Mouse (Mus musculus) kidney, embryonic 15.5 days (tissue): ENCODE results near the gene Ccnb2. TPM values are rescaled to one million over a fixed set of nuclear protein-coding genes. Genes with fewer than 3 reads are reported as not detected.

Source experiments
- ATAC-seq: fragments of 200-750 bp; cut with Nextera tagmentation; replicated peaks from 2 replicates; pipeline ENCODE4 v1.8.0; 2017; ENCODE audit warnings: moderate TSS enrichment; ENCODE audit not compliant: low FRiP score
- H3K27ac ChIP-seq: fragments of 300-500 bp; sonication (generic); 2 replicates; pipeline ENCODE4 v1.5.1; 2015; ENCODE audit warnings: mild to moderate bottlenecking, inconsistent platforms
- H3K27me3 ChIP-seq: fragments of 300-500 bp; sonication (generic); 2 replicates; pipeline ENCODE4 v1.6.1; 2015; ENCODE audit warnings: inconsistent platforms
- H3K36me3 ChIP-seq: fragments of 300-500 bp; sonication (generic); 2 replicates; pipeline ENCODE4 v1.6.1; 2015; ENCODE audit warnings: inconsistent platforms
- H3K4me1 ChIP-seq: fragments of 300-500 bp; sonication (generic); 2 replicates; pipeline ENCODE4 v1.6.1; 2015; ENCODE audit warnings: inconsistent platforms
- H3K4me2 ChIP-seq: fragments of 300-500 bp; sonication (generic); 2 replicates; pipeline ENCODE4 v1.6.1; 2015; ENCODE audit warnings: moderate library complexity, mild to moderate bottlenecking, inconsistent platforms
- H3K4me3 ChIP-seq: fragments of 300-500 bp; sonication (generic); replicated peaks from 2 replicates; pipeline ENCODE4 v1.5.1; 2015; ENCODE audit warnings: mild to moderate bottlenecking, inconsistent platforms
- H3K9ac ChIP-seq: fragments of 300-500 bp; sonication (generic); 2 replicates; pipeline ENCODE4 v1.6.1; 2015; ENCODE audit warnings: mild to moderate bottlenecking, inconsistent platforms
- H3K9me3 ChIP-seq: fragments of 300-500 bp; sonication (generic); replicated peaks from 2 replicates; pipeline ENCODE4 v1.6.1; 2016; ENCODE audit warnings: inconsistent platforms
- whole genome bisulfite sequencing: fragments of 180-500 bp; shearing (Covaris S2); methylation state at CpG from one replicate; pipeline ENCODE4 v1.1.7; 2015; ENCODE audit warnings: mixed read lengths; 5-methylcytosine and 5-hydroxymethylcytosine counted together
- polyA plus RNA-seq: library from polyadenylated mRNA; unstranded; fragments of >200 nt; fragmentation: Nextera tagmentation; extraction: Ambion mirVana; gene quantifications from 2 replicates; pipeline ENCODE4 v1.2.1, GENCODE M21; 2015

The Ccnb2 gene
- polyA plus RNA-seq, 1 experiment from 2014 or later, result 212 TPM

- Histone ChIP-seq H3K27ac (no peak overlapping the region), H3K27me3 (no peaks in the 10 kb centered on the region), H3K9ac (no peak overlapping the region), H3K36me3 (peaks cover 22% of the 10 kb centered on the region), H3K9me3 (no peaks in the 10 kb centered on the region), H3K4me2 (no peak overlapping the region), H3K4me1 (no peaks in the 10 kb centered on the region), H3K4me3 (no peak overlapping the region)
- WGBS, result 89% methylated on average over 8 of the region's 8 CpGs
- ATAC-seq, result no peak
These were observed 19.3 kb downstream of the Ccnb2 start for GRCm38 (mm10) chr9:70401937-70402539.

DNA sequence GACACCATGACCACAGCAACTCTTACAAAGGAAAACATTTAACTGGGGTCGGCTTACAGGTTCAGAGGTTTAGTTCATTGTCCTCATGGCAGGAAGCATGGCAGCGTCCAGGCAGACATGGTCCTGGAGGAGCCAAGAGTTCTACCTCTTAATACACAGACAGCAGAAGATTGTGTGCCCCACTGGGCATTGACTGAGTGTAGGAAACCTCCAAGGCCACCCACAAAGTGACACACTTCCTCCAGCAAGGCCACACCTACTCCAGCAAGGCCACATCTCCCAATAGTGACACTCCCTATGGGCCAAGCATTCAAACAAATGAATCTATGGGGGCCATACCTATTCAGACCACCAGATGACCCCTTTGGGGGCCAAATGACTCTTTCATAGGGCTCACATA, 25.3 kb downstream of the Ccnb2 start:
- Histone ChIP-seq H3K27ac (no peak overlapping the region), H3K9ac (no peak overlapping the region), H3K4me1 (peaks cover 7% of the 10 kb centered on the region; the same call in 1 of the 2 replicates), H3K27me3 (no peaks in the 10 kb centered on the region), H3K9me3 (no peaks in the 10 kb centered on the region), H3K36me3 (peaks cover 24% of the 10 kb centered on the region), H3K4me3 (no peak overlapping the region), H3K4me2 (no peak overlapping the region)
- no peak for ATAC-seq
- 78% methylated on average over 2 of the region's 2 CpGs for WGBS

DNA sequence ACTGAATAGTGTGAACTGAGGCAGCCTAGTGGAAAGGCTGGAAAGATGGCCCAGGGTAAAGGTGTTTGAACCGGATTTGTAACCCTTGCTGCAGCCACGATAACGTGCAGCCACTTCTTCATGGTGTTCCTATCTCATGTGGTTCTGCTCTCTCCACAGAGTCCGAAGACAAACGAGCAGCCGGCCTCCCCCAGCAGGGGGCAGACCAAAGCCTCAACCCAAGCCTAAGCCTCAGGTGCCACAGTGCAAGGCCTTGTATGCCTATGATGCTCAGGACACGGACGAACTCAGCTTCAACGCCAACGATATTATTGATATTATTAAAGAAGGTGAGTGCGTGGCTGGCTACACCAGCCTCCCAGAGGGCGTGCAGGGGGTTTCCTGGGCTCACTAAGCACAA, 25.7 kb downstream of the Ccnb2 start:
- H3K27ac ChIP-seq, result no peak overlapping the region
- H3K36me3 ChIP-seq, result peaks cover 22% of the 10 kb centered on the region
- H3K9ac ChIP-seq, result no peak overlapping the region
- no peak for ATAC-seq
- WGBS, result 87% methylated on average over 12 of the region's 12 CpGs
- H3K9me3 ChIP-seq, result no peaks in the 10 kb centered on the region
- no peaks in the 10 kb centered on the region for H3K27me3 ChIP-seq
- H3K4me1 ChIP-seq, result peaks cover 7% of the 10 kb centered on the region; the same call in 1 of the 2 replicates
- no peak overlapping the region for H3K4me3 ChIP-seq
- no peak overlapping the region for H3K4me2 ChIP-seq

DNA sequence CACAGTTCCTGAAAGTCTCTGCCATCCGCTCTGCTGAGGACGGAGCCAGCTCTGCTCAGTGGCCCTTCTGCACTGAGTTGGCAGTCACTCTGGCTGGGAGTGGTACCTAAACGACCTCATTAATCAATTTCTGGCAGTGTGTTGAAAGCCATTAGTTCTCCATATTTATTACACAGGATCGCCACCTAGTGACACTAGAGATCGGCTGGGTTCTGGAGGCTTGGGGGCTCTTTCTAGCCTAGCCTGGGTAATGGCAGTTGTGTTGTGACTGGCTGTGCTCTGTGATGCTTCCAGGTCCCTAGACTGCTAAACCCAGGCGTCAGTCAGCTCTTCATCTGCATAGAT, 28.8 kb downstream of the Ccnb2 start:
- H3K9ac ChIP-seq, result no peak overlapping the region
- peaks cover 7% of the 10 kb centered on the region; the same call in 1 of the 2 replicates for H3K4me1 ChIP-seq
- H3K36me3 ChIP-seq, result peaks cover 29% of the 10 kb centered on the region
- peak; percentile 67; the same call in 1 of the 2 replicates for ATAC-seq
- 8% methylated on average over 6 of the region's 6 CpGs for WGBS
- H3K4me3 ChIP-seq, result no peak overlapping the region
- H3K27me3 ChIP-seq, result no peaks in the 10 kb centered on the region
- 0 out of 2 replicates have a peak overlapping the region, but pooled peaks have one; percentile 19 for H3K4me2 ChIP-seq
- H3K27ac ChIP-seq, result no peak overlapping the region
- no peaks in the 10 kb centered on the region for H3K9me3 ChIP-seq

DNA sequence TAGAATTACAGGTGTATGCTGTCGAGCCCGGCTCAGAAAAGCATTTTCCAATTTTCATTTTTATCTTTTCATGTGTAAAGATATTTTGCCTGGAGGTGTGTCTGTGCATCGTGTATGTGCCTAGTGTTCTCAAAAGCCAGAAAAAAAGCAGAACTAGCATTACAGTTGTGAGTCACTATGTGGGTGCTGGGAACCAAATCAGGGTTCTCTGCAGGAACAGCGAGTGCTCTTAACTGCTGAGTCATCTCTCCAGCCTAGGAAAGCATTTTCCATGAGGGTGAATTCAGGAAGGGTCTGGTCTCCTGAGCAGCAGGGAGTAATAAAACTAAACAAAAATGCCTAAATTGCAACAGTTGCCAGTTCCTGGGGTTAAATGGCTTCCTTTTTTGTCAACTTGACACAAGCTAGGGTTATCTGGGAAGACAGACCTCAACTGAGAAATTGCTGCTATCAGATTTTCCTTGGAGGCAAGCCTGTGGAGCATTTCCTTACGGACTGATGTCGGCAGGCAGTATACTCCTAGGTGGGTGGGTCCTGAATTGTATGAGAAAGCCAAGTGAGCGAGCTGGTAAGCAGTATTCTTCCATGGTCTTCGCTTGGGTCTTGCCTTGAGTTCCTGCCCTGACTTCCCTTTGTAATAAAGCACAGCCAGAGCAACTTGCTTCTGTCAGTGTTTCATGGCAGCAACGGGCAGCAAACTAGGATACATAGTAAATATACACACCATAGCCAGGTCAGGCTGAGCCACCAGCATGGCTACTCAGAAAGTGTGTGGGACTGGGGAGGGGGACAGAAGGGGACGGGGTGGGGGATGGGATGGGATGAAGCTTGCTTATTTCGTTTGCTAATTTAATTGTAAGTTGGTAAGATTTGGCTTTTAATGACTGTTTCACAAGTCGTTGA, 29.4 kb downstream of the Ccnb2 start:
- H3K9me3 ChIP-seq, result no peaks in the 10 kb centered on the region
- 0 out of 2 replicates have a peak overlapping the region, but pooled peaks have one; percentile 19 for H3K4me2 ChIP-seq
- H3K4me3 ChIP-seq, result no peak overlapping the region
- H3K4me1 ChIP-seq, result peaks cover 7% of the 10 kb centered on the region; the same call in 1 of the 2 replicates
- no peak for ATAC-seq
- H3K27me3 ChIP-seq, result no peaks in the 10 kb centered on the region
- H3K27ac ChIP-seq, result no peak overlapping the region
- no peak overlapping the region for H3K9ac ChIP-seq
- H3K36me3 ChIP-seq, result peaks cover 29% of the 10 kb centered on the region
- 68% methylated on average over 12 of the region's 12 CpGs for WGBS

DNA sequence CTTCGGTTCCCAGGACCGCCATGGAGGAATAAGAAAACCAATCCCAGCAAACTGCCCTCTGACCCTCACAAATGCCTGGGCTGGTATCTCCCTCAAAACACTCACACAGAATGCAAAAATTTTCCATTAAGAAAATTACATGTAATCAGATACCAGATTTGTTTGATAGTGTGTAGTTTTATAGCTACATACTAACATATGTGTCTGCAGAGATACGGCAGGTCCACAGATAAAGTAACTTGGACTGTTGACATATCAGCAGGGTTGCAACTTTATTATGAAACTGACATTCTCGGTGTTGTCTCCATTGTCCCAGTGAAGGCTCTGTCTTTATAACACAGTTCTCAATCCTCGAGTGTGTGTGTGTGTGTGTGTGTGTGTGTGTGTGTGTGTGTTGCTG, 30.3 kb downstream of the Ccnb2 start:
- ATAC-seq, result no peak
- H3K4me1 ChIP-seq, result peaks cover 7% of the 10 kb centered on the region; the same call in 1 of the 2 replicates
- no peaks in the 10 kb centered on the region for H3K9me3 ChIP-seq
- no peak overlapping the region for H3K4me3 ChIP-seq
- no peak overlapping the region for H3K4me2 ChIP-seq
- peaks cover 25% of the 10 kb centered on the region for H3K36me3 ChIP-seq
- H3K9ac ChIP-seq, result no peak overlapping the region
- 88% methylated on average over 5 of the region's 5 CpGs for WGBS
- no peaks in the 10 kb centered on the region for H3K27me3 ChIP-seq
- H3K27ac ChIP-seq, result no peak overlapping the region

GRCm38 (mm10) chr9:70389548-70389947, 31.8 kb downstream of the Ccnb2 start:
- H3K4me2 ChIP-seq, result no peak overlapping the region
- peaks cover 33% of the 10 kb centered on the region for H3K36me3 ChIP-seq
- no peaks in the 10 kb centered on the region for H3K27me3 ChIP-seq
- H3K4me1 ChIP-seq, result peaks cover 7% of the 10 kb centered on the region; the same call in 1 of the 2 replicates
- WGBS, result 74% methylated on average over 3 of the region's 3 CpGs
- no peak overlapping the region for H3K4me3 ChIP-seq
- H3K9me3 ChIP-seq, result no peaks in the 10 kb centered on the region
- ATAC-seq, result no peak
- H3K27ac ChIP-seq, result no peak overlapping the region
- H3K9ac ChIP-seq, result no peak overlapping the region

- 89% methylated on average over 4 of the region's 4 CpGs for WGBS
- no peak for ATAC-seq
- H3K9ac ChIP-seq, result no peak overlapping the region
These were observed 33.8 kb downstream of the Ccnb2 start for GRCm38 (mm10) chr9:70387410-70388119.

DNA sequence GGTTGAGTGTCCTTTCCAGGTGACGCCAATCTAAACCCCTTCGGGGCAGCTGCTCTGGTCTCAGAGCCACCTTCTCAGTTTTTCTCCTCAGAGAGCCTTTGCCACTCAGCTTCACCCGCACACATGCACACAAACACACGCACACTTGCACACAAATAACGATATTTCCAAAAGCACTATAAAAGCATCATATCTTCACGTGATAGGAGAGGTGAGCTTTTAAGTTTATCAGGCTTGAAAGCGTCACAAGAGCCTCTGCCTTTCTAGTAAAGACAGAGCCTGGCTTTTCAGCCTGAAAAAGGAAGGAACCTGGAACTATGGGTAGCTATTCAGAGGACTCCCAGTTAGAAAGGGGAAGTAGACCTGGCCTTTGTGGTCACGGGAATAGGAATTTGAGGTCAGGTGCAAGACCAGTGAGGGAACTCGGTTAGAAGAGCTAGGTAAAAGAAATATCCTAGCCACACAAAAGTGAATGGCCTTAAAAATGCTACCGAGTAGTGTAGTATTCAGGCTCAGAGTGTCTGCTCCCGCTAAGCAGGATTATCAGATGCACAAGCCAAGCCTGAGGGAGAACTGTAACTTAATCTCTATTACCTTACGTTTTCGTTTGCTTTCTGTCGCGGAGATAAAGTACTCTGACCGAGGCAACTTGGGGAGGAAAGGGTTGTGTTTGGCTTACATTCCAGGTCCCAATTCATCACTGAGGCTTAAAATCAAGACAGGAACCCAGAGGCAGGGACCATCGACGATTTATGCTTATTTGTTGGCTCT, 36.2 kb downstream of the Ccnb2 start:
- H3K36me3 ChIP-seq, result peaks cover 43% of the 10 kb centered on the region
- WGBS, result 61% methylated on average over 18 of the region's 18 CpGs
- no peak for ATAC-seq

More at GRCm38 (mm10) chr9:70387410-70388119, 33.8 kb downstream of the Ccnb2 start:
- no peaks in the 10 kb centered on the region for H3K27me3 ChIP-seq
- H3K36me3 ChIP-seq, result peaks cover 43% of the 10 kb centered on the region
- no peak overlapping the region for H3K4me3 ChIP-seq
- H3K9me3 ChIP-seq, result no peaks in the 10 kb centered on the region
- H3K4me2 ChIP-seq, result no peak overlapping the region
- no peak overlapping the region for H3K27ac ChIP-seq
- peaks cover 7% of the 10 kb centered on the region; the same call in 1 of the 2 replicates for H3K4me1 ChIP-seq

DNA sequence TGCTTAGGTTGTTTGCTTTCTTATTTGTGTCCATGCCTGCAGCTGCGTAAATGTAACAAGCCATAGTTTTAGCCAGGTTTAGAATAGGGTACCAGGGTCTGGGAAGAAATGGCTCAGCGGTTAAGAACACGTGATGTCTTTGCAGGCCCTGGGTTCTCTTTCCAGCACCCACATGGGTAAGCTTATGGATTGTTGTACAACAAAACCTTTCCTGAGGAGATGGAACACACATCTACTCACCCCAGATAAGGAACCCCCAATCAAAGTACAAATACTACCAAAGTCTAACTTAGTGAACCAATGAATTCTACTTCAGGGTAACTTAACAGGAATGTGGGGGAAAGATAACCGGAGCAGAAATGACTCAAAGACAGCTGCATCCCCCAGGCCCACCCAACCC, 36.9 kb downstream of the Ccnb2 start:
- ATAC-seq, result no peak
- no peak overlapping the region for H3K4me3 ChIP-seq
- 96% methylated on average over 4 of the region's 4 CpGs for WGBS
- H3K4me1 ChIP-seq, result no peaks in the 10 kb centered on the region
- H3K27ac ChIP-seq, result no peak overlapping the region
- no peak overlapping the region for H3K9ac ChIP-seq
- H3K36me3 ChIP-seq, result peaks cover 38% of the 10 kb centered on the region
- H3K4me2 ChIP-seq, result no peak overlapping the region
- H3K27me3 ChIP-seq, result no peaks in the 10 kb centered on the region
- no peaks in the 10 kb centered on the region for H3K9me3 ChIP-seq

More for the DNA sequence above, 36.2 kb downstream of the Ccnb2 start:
- Histone ChIP-seq H3K4me3 (no peak overlapping the region), H3K4me1 (no peaks in the 10 kb centered on the region), H3K9ac (no peak overlapping the region), H3K27me3 (no peaks in the 10 kb centered on the region), H3K27ac (no peak overlapping the region), H3K9me3 (no peaks in the 10 kb centered on the region), H3K4me2 (no peak overlapping the region)

- ATAC-seq, result no peak
- Histone ChIP-seq H3K9ac (no peak overlapping the region), H3K27ac (no peak overlapping the region), H3K4me1 (no peaks in the 10 kb centered on the region), H3K4me2 (no peak overlapping the region), H3K36me3 (peaks cover 35% of the 10 kb centered on the region), H3K4me3 (no peak overlapping the region), H3K9me3 (no peaks in the 10 kb centered on the region), H3K27me3 (no peaks in the 10 kb centered on the region)
- 64% methylated on average over 10 of the region's 10 CpGs for WGBS
These were observed 37.6 kb downstream of the Ccnb2 start for GRCm38 (mm10) chr9:70383750-70384149.
